Mouse (Mus musculus): ENCODE results near the gene Gprin1.

GRCm38 (mm10) chr13:54687575-54688424, 61.9 kb downstream of the Gprin1 start:
- no peak for TF ChIP-seq CTCF (IDR thresholded peaks at IDR 0.05; ENCODE audit: low read depth)
- TF ChIP-seq EP300 (IDR thresholded peaks at IDR 0.05; ENCODE audit: low read depth): no peak; the same call in 1 of the 2 replicates
